Mouse (Mus musculus): Measurements from ENCODE around the gene Pdlim4.
A peak's percentile ranks its signal among the peaks of the same experiment; 100 is the strongest.

The Pdlim4 gene

GRCm38 (mm10) chr11:54068520-54069371, at the start of gene Pdlim4:
TSS of gene Pdlim4 (minus strand) at chr11:54069014.
- peak; percentile 60 for DNase-seq (ENCODE audit: low spot score)

DNA sequence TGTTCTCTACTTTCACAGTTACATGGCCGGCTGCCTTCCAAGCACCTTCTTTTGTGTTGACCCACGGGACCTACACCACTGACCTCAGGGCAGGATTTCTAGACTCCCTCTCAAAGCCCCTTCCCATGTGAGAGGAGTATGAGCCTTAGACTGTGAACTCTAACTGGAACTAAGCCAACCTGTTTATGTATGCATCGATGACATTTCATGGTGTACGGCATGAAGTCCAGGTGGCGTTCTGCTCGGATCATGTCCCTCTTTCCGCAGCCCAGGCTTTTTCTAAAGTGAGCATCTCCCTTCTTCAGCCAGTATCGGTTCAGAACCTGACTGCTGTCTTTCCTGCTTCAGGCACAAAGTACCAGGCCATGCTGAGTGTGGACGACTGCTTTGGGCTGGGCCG, 48.3 kb upstream of the Pdlim4 start:
- DNase-seq (ENCODE audit: low spot score), result no peak

- no peak for DNase-seq (ENCODE audit: low spot score)
Observed at GRCm38 (mm10) chr11:54116406-54116805, 47.6 kb upstream of the Pdlim4 start.

GRCm38 (mm10) chr11:54115911-54116310, 47.1 kb upstream of the Pdlim4 start:
- DNase-seq (ENCODE audit: low spot score), result no peak

DNA sequence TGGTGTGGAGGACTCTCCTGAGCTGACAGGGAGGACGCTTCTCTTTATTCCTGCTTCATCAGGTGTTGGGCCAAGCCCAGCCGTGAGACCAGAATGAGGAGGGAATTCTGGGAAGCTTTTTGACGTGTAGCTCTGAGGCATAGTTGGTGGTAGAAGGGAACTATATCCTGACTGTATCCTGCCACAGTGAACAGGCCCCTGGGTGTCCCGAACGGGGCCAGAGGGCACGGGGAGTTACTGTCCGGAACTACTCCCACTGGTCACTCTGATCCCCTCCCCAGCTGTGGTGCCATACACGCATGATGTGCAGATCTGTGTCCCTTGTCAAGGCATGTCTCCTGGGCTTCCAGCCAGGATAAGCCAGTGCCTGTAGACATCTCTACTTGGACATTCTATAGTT, 46.5 kb upstream of the Pdlim4 start:
- DNase-seq (ENCODE audit: low spot score), result no peak

- DNase-seq (ENCODE audit: low spot score), result no peak
Observed at GRCm38 (mm10) chr11:54114746-54115145, 45.9 kb upstream of the Pdlim4 start.

DNA sequence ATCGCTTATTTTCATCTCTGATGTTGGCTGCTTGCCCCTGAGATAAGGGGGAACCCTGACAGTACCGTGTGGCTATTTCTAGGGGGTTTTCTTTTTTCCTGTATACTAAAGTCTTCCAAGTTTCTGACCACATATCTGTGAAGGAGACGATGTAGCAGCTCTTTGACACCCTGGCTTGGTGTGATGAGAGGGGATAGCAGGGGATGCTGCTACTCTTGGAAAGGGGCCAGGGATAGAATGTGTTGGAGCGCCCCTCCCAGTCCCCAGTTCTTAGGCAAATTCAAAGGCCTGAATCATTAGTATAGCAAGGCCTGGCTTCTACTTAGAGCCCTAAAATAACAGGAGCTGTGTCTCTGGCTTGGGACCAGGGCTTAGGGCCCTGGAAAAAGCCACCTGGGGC, 44.5 kb upstream of the Pdlim4 start:
- DNase-seq (ENCODE audit: low spot score), result no peak

- peak; percentile 90 for DNase-seq (ENCODE audit: low spot score)
Observed at GRCm38 (mm10) chr11:54112920-54113319, 44.1 kb upstream of the Pdlim4 start.

DNA sequence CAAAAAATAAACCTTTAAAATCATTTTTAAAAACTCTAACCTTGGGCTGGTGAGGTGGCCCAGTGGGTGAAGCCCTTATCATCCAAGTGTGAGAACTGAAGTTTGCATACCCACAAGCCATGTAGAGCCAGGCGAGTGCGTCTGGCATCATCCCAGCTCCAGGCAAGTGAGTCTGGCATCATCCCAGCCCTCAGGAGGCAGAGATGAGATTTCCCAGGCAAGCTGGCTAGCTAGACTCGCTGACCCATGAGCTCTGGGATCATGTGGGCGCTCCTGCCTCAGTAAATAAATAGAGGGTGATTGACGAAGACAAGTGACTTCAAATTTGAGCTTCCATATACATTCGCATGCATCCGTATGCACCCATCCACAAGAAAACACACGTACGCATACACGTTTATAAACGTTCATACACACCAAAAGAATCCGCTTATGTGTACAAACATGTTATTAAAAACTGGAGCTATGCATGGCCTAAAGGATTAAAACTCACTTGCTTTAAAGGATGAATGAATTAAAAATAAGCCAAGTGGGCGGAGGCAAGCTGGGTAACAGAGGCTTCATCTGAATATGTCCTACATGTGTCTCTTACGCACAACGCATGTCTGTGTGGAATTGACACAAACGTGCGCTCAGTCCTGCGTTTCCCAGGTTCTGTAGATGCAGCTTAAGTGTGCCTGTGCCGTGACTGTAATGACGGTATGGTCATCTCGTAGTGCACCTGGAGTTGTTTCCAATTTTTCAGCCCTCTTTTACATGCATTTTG, 43.3 kb upstream of the Pdlim4 start:
- peak; percentile 52 for DNase-seq (ENCODE audit: low spot score)

- no peak for DNase-seq (ENCODE audit: low spot score)
Observed at GRCm38 (mm10) chr11:54111291-54111690, 42.5 kb upstream of the Pdlim4 start.

DNA sequence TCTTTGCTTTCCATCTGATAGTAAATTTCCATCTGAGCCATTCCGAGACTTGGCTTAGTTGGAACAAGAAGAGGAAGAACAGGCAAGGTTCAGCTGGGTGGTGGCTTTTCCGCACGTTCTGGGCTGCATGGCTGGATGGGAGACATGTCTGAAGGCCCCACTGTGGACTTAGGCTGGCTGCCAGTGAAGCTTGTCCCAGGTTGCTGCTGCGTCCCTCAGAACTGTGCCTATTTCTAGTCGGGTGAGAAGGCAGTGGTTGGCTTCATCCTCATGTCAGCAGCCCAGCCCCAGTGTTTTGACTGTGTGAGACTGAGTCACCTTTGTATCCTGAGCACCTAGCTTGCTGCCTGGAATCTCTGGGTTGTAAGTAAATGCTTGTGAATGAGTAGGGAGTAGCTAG, 40.1 kb upstream of the Pdlim4 start:
- DNase-seq (ENCODE audit: low spot score), result no peak

- DNase-seq (ENCODE audit: low spot score), result no peak
Observed at GRCm38 (mm10) chr11:54108131-54108530, 39.3 kb upstream of the Pdlim4 start.

- DNase-seq (ENCODE audit: low spot score), result no peak
Observed at GRCm38 (mm10) chr11:54107239-54107638, 38.4 kb upstream of the Pdlim4 start.

DNA sequence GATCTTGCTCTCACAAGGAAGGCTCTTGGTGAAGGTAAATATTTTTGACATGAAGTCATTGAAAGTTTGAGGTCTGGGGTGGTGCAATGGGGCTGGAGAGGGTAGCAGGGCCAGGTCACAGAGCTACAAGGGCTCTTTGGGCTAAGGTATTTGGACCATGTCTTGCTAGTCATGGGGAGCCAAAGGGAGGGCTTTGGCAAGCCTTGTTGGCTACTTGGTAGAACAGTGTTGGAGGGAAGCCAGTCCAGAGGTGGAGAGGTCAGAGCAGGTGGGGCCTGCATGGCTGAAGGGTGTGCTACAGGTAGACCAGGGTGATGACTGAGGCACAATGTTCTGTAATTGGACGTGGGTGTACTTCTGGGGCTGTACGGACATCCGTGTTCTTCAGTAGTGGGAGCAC, 37.9 kb upstream of the Pdlim4 start:
- no peak for DNase-seq (ENCODE audit: low spot score)

GRCm38 (mm10) chr11:54105011-54105410, 36.2 kb upstream of the Pdlim4 start:
- no peak for DNase-seq (ENCODE audit: low spot score)

DNA sequence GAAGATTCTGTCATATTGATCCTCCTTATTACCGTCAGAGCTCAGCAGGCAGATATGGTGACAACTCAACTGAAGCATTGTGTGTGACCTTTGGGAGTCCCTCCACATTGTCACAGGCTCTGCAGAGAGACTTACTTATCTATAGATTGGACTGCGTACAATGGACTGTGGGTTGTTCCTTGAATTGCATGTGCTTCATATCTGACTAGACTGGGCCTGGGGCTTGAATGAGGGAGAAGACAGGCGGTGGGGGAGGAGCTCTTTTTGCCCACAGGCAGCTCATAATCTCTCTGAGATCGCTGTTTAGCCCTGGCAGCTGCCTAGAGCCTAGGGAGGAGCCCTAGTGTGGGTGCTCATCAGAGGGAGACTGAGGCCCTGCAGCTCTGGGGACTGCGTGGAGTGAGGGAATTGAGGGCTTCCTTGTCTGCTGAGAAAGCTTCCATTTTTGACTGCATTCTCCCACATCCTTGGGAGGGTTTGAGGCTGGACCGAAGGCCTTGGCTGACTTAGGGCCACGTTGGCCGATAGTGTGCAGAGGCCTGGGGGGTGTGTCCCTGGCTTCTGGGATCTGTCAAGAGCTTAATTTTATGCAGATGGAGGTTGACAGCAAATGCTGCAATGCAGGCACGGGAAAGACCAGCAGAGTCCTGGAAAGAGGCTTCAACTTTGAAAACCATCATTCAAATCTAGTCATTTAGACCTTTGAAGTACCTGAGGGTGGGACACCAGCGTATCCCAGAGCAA, 34.1 kb upstream of the Pdlim4 start:
- no peak for DNase-seq (ENCODE audit: low spot score)

DNA sequence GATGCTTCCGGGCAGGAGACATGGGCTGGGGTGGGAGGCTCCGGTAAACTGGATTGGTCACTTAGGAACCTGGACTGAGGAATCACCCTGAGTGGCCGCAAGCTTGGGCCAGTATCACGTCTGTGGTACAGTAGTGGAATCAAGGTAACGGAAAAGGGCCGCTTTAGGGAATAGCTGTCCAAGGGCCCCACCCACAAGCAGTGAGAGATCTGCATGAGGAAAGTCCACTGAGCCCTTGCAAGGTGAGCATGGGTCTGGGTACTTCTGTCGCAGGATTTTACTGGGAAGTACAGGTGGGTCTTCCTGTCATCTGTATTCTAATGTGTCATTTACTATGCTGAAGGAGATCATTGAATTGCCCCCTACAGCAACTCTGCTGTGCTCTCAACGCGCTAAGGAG, 32.9 kb upstream of the Pdlim4 start:
- DNase-seq (ENCODE audit: low spot score), result no peak

DNA sequence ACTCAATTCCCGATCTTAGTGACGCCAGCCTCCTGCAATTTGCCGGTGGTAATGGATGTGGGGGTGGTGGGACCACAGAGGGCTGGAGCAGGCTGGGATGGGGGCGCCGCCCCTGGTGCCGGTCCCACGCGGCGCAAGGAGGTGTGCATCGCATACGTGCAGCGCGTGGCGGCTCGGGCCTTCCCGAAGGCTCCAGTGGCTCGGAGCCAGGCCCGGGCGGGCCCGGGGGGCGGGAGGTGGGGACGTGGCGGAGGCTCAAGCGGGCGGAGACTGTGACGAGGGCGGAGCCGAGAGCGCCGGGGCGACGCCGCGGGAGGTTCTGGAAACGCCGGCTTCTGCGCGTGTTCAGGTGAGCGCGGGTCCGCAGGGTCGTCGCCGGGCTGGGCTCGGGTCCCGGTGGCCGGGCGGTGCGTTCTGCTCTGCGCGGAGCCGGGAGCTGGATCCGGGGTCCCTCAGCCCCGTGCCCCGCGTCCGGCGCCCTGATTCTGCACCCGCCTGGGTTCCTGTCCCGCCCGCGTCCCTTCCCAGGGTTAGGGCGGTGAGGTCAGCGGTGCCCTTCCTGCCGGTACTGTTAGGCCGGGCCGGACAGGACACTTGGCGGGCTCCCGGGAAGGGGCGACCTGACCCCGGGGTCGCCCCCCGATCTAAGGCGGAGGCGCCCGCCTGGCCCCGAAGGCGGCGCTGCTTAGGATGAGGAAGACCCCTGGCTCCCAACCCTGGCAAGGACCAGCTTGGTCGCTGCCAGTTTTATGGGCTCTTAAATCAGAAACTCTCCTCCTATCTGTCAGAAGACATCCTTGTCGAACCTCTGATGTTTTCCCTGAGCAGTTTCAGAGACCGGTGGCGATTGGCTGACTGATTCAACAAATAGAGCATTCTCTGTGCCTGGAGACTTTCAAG, 32.1 kb upstream of the Pdlim4 start:
- DNase-seq (ENCODE audit: low spot score), result peak; percentile 70

DNA sequence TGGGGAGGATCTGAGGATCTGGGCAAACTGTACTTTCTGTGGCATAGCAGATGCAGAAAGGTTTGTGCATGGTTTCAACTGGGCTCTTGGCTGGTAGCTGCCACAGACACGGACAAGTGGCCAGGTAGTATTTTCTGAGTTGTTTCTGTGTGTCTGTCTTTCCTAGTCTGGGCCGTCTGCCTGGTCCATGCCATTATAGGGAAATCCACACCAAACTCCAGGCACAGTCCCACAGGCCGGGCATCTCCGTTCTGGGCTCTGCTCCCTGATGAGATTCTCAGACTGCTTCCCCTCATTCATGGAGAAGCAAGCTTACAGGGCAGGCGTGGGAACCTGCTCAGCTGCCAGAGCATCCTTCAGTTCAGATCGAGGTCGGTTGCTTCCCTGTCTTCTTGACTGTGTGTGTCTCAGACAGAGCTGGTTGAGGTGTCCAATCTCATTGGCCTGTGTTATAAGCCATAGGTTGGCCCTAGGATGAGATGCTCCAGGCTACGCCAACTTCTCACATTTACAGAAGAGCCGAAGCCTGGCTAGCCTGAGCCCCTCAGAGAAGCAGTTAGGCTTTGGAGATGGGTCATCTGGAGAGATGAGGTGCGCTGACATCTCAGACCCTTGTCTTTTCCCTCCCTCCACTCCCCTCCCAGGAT, 31.4 kb upstream of the Pdlim4 start, which contains the start of gene P4ha2:
Gene P4ha2 (plus strand): TSS at position 51 of the 647 bp plus-strand sequence.
- peak; percentile 33 for DNase-seq (ENCODE audit: low spot score)

DNA sequence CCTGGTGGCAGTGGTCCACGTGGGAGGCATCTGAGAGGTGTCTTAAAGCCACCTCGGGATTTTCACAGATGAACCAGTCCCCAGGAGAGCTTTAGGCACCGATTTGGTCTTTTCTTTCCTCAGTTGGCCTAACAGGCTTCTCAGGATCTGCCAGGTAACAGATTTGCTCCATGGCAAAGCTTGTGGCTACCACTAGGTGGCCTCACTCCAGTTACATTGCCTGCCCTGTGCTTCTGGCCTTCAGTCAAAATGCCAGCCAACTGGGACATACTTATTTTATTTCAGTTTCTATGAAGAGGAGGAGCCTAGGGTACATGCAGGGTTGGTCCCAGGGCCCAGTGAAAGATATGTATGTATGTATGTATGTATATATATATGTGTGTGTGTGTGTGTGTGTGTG, 24.2 kb upstream of the Pdlim4 start:
- DNase-seq (ENCODE audit: low spot score), result peak; percentile 72

GRCm38 (mm10) chr11:54092188-54092587, 23.4 kb upstream of the Pdlim4 start:
- no peak for DNase-seq (ENCODE audit: low spot score)
